Mouse (Mus musculus): Measurements from ENCODE around the gene Tpo.

Tpo gene

GRCm38 (mm10) chr12:30076316-30076715, 56.1 kb downstream of the Tpo start:
- no peak for DNase-seq

- DNase-seq = no peak
These were observed 63.1 kb downstream of the Tpo start for GRCm38 (mm10) chr12:30069321-30069720.

DNA sequence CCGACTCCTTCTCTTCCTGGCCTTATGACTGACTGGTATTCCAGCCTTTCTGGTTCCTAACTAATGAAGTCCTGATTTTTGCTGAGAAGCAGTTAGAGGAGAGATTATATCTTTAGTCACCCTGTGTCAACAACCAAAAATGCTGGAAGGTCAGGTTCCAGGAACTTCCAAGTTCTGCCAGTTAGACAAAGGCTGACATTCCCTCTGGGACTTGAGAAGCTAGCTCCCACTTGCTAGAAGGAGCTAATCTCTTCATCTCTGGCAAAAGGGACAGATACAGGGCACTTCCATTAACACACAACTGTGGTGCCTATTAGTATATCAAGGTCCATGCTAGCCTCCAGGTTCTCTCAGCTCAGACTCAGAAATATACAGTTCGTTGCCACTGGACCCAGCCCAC, 64.6 kb downstream of the Tpo start:
- DNase-seq = no peak

DNA sequence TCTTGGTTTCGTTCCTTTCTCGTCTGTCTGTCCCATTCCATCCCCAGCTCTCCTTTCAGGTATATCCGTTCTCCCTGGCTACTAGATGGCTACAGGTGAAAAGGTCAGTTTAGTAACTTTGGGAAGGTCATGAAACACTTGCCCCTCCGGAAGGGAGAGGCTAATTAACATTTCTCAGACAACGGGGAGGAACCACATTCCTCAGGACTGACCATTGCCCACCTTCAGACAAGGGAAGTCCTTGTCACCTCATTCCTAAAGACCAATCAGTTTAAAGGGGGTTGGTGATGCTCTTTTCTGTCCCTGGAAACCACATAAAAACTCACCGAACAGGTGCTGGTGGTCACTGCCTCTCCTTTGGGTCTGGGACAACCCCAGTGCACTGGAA, 70.3 kb downstream of the Tpo start:
- no peak for DNase-seq

- DNase-seq = no peak
These were observed 70.8 kb downstream of the Tpo start for GRCm38 (mm10) chr12:30061503-30062117.

GRCm38 (mm10) chr12:30058044-30058443, 74.4 kb downstream of the Tpo start:
- DNase-seq = no peak

DNA sequence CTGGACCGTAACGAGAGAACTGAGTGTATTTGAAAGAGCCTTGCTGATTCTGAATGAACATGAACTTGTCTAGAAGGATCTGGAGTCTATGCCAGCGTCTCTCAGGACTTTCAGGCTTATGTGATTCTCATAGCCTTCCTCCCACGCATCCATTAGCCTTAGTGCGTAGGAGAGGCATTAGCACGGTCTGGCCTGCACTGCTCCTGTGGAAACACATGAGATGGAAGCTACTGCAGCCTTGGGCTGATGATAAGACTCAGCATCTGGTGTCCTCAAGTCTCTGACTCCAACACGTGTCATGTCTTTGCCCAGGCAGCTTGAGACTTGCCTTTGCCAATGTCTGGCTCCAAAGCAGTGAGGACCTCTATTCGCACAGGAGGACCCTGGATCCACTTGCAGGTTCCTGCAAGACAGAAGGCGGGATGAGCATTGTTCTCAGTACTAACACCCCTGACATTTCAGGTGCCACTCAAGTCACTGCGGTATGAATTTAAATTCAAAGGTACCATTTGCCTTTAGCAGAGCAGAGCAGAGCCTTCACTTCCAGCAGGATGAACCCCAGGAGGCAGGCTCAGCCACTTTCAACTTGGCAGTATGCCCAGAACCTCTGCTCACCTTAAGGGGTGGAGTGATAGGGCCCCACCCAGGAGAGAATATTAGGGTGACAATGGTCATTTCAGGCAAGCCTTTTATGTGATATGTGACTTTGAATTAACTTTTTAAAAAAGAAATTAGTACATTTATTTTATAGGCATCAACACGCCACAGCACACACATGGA, 77.5 kb downstream of the Tpo start:
- no peak for DNase-seq

DNA sequence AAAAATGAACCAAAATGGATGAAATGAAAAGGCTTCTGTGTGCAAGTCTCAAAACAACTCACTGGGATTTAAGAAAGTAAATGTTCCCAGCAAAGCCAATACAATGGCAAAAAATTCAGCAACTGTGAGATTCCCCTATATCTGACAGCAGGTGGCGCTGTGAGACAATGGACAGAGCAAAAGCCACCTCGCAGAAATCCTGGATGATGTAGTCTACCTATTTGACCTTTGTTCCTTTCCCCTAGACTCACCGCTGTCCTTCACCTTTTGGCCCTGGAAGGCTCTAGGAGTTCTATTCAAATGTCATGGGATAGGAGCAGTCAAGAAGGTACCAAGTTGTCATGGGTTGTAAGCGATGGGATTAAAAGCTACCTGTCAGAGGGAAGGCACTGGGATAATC, 82.2 kb downstream of the Tpo start:
- DNase-seq = no peak

GRCm38 (mm10) chr12:30049818-30050217, 82.6 kb downstream of the Tpo start:
- no peak for DNase-seq

DNA sequence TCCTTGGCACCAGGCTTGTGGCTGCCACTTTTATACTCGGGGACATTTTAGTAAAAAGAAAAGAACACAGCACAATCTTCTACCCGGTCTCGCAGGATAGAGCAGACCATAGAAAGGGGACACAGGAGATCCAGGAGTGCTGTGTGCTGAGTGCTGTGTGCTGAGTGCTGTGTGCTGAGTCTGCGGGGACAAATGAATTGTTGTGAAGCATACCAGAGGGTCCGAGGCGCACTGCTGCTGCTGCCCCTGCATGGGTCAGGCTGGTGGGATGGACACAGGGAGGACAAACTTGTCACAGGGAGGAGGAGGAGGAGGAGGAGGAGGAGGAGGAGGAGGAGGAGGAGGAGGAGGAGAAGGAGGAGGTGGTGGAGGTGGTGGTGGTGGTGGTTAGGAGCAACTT, 83.6 kb downstream of the Tpo start:
- no peak for DNase-seq

DNA sequence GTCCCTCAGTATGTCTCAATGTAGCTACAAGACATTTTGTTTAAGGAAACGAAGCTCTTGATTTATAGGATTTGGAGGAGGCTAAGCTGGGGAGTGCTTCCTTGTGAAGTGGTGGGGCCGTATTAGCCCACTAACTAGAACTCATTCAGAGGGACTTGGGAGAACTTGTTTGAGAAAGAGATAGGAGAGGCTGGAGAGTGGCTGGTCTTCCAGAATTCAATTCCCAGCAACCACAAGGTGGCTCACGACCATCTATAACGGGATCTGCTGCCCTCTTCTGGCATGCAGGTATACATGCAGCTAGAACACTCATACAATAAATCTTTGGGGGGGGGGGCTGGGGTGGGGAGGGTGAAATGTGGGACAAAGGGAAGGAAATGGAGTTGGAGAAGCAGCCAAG, 92.3 kb downstream of the Tpo start:
- DNase-seq = no peak

DNA sequence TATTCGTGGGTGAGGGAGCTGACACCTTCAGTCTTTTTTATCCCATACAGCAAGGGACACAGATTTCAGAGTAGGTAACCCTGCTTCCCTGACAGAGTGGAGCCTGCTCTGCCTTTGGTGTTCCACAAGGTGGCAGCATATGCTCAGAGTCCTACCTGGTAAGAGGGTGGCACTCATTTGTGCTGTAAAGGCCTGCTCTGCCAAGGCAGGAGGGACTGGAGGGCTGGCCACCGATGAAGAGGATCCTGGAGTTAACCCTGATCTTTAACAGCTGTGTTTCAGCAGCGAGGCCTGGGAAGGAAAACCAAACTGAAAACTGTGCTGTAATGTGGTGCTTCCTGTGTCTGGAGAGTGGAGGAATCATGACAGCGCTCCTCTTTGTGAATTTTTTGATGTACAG, 92.9 kb downstream of the Tpo start:
- no peak for DNase-seq

DNA sequence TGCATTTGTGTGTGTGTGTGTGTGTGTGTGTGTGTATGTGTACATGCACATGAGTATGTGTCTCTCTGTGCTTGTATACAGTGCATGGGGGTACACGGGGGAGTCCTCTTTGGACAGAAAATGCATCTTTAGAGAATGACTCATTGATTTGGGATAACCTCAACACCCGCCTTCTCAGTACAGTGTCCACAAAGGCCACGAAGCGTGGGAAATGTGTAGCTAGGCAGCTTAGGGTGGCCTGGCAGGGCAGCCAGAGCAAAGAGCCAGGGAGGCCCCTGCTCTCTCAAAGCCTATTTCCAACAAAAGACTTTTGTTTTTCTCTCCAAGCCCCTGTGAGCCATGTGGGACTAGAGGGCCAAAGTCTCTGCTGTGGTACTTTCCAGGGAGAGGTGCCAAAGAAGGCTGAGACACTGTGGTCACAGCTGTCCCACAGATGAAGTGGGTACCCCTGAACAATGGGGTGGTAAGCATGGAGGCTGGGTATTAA, 95.8 kb downstream of the Tpo start:
- DNase-seq = no peak

DNA sequence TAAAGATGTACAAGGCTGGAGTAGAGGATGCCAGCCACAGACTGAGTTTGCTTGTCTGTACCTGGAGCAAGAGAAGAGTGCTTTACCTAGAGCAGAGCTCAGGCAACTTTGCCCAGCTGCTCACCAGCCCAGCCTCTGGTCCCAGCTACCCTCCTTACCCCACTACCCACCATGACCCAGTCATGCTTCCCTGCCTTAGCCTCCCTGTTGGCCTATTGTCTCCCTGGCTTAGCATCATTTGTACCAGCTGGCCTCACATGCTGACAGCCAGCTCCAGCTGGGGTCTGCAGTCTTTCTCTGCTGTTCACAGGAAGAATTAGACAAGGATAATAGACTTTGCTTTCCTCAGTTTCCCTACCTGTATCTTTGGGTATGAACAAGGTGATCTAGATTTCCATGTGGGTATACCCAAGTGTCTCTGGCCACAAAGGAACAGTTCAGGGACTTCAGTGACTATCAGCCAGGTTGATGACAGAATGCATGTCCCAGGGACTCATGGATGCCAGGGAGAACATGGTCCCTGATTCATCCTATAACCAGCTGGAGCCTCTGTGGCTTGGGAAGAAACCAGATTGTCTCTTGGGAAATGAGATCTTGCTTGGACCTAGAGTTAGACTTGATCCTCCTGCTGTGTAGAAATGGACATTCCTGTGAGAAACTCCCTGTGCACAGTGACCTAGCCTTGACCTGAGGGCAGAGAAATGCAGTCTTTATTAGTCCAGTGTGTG, 96.4 kb downstream of the Tpo start:
- no peak for DNase-seq

GRCm38 (mm10) chr12:30035406-30035805, 97.0 kb downstream of the Tpo start:
- no peak for DNase-seq

- no peak for DNase-seq
These were observed 97.7 kb downstream of the Tpo start for GRCm38 (mm10) chr12:30034681-30035080.

GRCm38 (mm10) chr12:30030571-30030970, 101.9 kb downstream of the Tpo start:
- no peak for DNase-seq

- DNase-seq = no peak
These were observed 103.3 kb downstream of the Tpo start for GRCm38 (mm10) chr12:30029111-30029510.

- DNase-seq = no peak
These were observed 104.6 kb downstream of the Tpo start for GRCm38 (mm10) chr12:30027721-30028340.

- no peak for DNase-seq
These were observed 108.1 kb downstream of the Tpo start for GRCm38 (mm10) chr12:30024264-30024825.

DNA sequence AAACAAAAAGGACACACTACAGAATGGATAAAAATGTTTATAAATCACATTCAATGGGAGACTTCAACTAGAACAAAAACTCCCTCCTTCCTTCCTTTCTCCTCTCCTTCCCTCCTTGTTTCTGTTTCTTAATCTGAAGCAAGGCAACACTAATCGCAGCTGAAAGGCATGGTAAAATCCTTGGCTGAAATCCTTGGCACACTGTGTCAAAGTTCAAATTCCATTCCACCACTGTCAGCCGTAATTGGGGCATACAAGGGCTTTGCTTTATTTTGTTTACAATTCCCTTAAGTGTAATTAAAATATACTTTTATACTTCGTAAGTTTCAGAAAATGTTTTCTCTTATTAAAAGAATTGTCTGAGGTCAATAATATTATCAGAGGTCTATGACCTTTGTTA, 108.9 kb downstream of the Tpo start:
- no peak for DNase-seq

DNA sequence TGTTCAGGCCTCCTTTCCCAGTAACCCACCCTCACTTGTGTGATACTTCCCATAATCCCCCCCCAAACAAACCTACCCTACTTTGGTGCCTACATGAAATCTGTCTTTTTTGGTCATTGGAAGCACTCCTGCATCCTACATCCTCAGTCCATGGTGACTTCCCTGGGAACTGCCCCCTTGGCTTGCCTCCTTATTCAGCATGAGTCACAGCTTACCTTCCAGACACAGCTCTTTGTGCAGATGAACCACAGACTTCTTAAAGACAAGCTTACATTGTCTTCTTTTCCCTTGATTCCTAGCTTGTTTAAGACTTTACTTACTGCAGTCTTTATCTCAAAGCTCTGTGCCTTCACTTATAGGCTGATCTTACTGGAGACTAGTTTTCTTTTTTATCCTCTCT, 112.0 kb downstream of the Tpo start:
- DNase-seq = no peak

DNA sequence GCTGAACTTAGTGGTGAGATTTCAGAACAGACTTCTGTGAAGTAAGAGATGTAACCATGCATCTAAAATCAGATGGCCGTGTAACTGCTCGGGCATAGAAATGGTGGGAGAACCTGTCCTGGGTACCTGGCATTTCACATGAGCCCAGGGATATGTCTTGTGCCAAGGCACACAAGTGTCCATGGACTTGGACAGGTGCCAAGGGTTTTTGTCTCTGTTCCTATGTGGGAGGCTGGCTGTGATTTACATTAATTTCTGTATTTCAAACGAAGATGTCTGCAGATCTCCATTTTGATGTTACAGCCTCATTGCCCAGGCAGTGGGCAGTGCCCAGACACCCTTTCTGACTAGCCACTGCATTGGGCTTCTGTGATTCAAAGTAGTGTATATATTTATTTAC, 115.3 kb downstream of the Tpo start:
- DNase-seq = no peak
